Mouse (Mus musculus) heart, postnatal 0 days (tissue): ENCODE data around the gene Prickle4. TPM values are rescaled to one million over a fixed set of nuclear protein-coding genes. Genes with fewer than 3 reads are reported as not detected.

Experiments used
- ATAC-seq: fragments of 200-750 bp; cut with Nextera tagmentation; 2 replicates; pipeline ENCODE4 v1.8.0; 2017; ENCODE audit warnings: low read depth, moderate number of reproducible peaks, moderate library complexity; ENCODE audit not compliant: insufficient read depth
- DNase-seq: peaks from one replicate; pipeline ENCODE4 v3.0.0-alpha.2; 2016; ENCODE audit warnings: low spot score
- H3K27ac ChIP-seq: fragments of 300-500 bp; sonication (generic); 2 replicates; pipeline ENCODE4 v1.5.1; 2014; ENCODE audit warnings: low read depth, mild to moderate bottlenecking
- H3K27me3 ChIP-seq: fragments of 300-500 bp; sonication (generic); 2 replicates; pipeline ENCODE4 v1.6.1; 2014; ENCODE audit warnings: low read length, mixed read lengths; ENCODE audit not compliant: control insufficient read depth, insufficient read depth
- H3K36me3 ChIP-seq: fragments of 300-500 bp; sonication (generic); replicated peaks from 2 replicates; pipeline ENCODE4 v1.6.1; 2014; ENCODE audit warnings: low read length, mixed read lengths; ENCODE audit not compliant: control insufficient read depth, insufficient read depth
- H3K4me1 ChIP-seq: fragments of 300-500 bp; sonication (generic); 2 replicates; pipeline ENCODE4 v1.6.1; 2014; ENCODE audit warnings: antibody characterized with exemption; ENCODE audit not compliant: control insufficient read depth, insufficient read depth
- H3K4me2 ChIP-seq: fragments of 300-500 bp; sonication (generic); 2 replicates; pipeline ENCODE4 v1.6.1; 2014; ENCODE audit warnings: low read depth, mild to moderate bottlenecking, low read length, moderate library complexity
- H3K4me3 ChIP-seq: fragments of 300-500 bp; sonication (generic); 2 replicates; pipeline ENCODE4 v1.5.1; 2014; ENCODE audit warnings: low read depth, low read length
- H3K9ac ChIP-seq: fragments of 300-500 bp; sonication (generic); replicated peaks from 2 replicates; pipeline ENCODE4 v1.6.1; 2014; ENCODE audit warnings: low read depth, low read length, mixed read lengths
- H3K9me3 ChIP-seq: fragments of 300-500 bp; sonication (generic); replicated peaks from 2 replicates; pipeline ENCODE4 v1.6.1; 2016; ENCODE audit warnings: low read length; ENCODE audit not compliant: control insufficient read depth
- CTCF ChIP-seq: IDR thresholded peaks from 2 replicates; pipeline ENCODE4 v1.5.1; 2016; ENCODE audit warnings: antibody characterized with exemption, control low read depth, low read depth
- EP300 ChIP-seq: IDR thresholded peaks from 2 replicates; pipeline ENCODE4 v1.6.1; 2016; ENCODE audit warnings: antibody characterized with exemption, low read depth
- WGBS: fragments of 180-500 bp; shearing (Covaris S2); extraction: QIAGEN DNeasy Blood & Tissue Kit; methylation state at CpG from one replicate; pipeline ENCODE4 v1.1.7; 2014; 5-methylcytosine and 5-hydroxymethylcytosine counted together
- polyA plus RNA-seq: library from polyadenylated mRNA; unstranded; fragments of >200 nt; fragmentation: Nextera tagmentation; extraction: Ambion mirVana; gene quantifications from 2 replicates; pipeline ENCODE4 v1.2.1, GENCODE M21; 2015
- total RNA-seq: library from RNA; depleted of rRNA; stranded (reverse); fragments of >200 nt; gene quantifications from 2 replicates; pipeline ENCODE4 v1.2.3, GENCODE M21; 2014; ENCODE audit warnings: low replicate concordance

Gene Prickle4
- total and polyA plus RNA-seq, 2 experiments from 2014 or later, result 0.93 TPM; not detected in 1

- peak overlapping the region; percentile 64 for H3K27ac ChIP-seq
- TF ChIP-seq EP300 (no peak), CTCF (no peak)
- under 1% methylated on average over 22 of the region's 23 CpGs for WGBS
- DNase-seq, result no peak
- no peaks in the 10 kb centered on the region for H3K9me3 ChIP-seq
- peaks cover 5% of the 10 kb centered on the region; the same call in 1 of the 2 replicates for H3K36me3 ChIP-seq
- H3K4me3 ChIP-seq, result peak overlapping the region; percentile 93
- peak overlapping the region; percentile 89 for H3K4me2 ChIP-seq
- H3K9ac ChIP-seq, result peak overlapping the region; percentile 89
- ATAC-seq, result no peak
- peaks cover 11% of the 10 kb centered on the region; the same call in 1 of the 2 replicates for H3K4me1 ChIP-seq
- H3K27me3 ChIP-seq, result no peaks in the 10 kb centered on the region
These were observed 788 bp upstream of the Prickle4 start for GRCm38 (mm10) chr17:47695337-47695710.

- TF ChIP-seq EP300 (no peak), CTCF (no peak)
- peak within 1 kb of the TSS; percentile 64 for H3K27ac ChIP-seq
- ATAC-seq (no peak), DNase-seq (no peak)
- peak within 1 kb of the TSS; percentile 89 for H3K4me2 ChIP-seq
- H3K4me1 ChIP-seq, result peaks cover 11% of the 10 kb centered on the region; the same call in 1 of the 2 replicates
- H3K9me3 ChIP-seq, result no peaks in the 10 kb centered on the region
- H3K4me3 ChIP-seq, result peak within 1 kb of the TSS; percentile 93
- peak within 1 kb of the TSS; percentile 89 for H3K9ac ChIP-seq
- peaks cover 5% of the 10 kb centered on the region; the same call in 1 of the 2 replicates for H3K36me3 ChIP-seq
- WGBS, result 3% methylated on average over 3 of the region's 3 CpGs
- H3K27me3 ChIP-seq, result no peaks in the 10 kb centered on the region
These were observed 264 bp downstream of the Prickle4 start, which contains the start of gene Gm21981 for GRCm38 (mm10) chr17:47694442-47694502. Gene Gm21981, minus strand, starts transcription at chr17:47694455.

DNA sequence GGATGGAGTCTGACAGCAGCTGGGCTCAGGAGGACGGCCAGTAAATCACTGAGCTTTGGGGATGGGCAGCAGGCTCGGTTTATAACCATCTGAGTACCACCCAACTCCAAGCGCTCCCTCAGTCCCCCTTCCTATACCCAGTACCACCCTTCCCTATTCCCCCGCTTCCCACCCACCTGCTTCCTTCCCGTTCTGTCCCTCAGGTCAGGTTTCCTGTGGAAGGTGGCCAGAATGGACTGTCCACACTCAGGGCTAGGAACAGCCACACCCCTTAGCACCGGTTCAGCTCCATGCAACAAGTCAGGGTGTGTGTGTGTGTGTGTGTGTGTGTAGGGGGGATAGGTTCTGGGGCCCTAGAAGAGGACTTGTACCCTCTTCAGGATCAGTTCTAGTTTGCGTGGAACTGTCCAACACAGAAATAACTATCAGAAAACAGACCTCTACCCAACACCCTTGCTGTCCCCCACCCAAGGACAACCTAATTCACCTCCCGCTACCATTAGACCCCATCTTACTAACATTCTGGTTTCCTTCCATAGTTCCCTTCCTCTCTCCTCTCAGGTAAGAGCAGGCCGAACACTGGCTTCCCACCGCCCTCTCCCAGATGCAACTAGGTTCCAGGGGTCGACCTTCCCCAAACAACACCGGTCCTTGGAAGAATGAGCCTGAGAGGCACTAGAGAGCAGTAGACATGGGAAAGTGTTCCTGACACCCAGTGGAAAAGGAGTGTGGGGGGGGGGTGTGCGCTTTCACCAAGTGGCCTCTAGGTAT is 680 bp downstream of the Prickle4 start:
- Histone ChIP-seq H3K4me3 (peak overlapping the region; percentile 93), H3K4me2 (peak overlapping the region; percentile 89), H3K27ac (0 out of 2 replicates have a peak overlapping the region, but pooled peaks have one; percentile 64), H3K4me1 (peaks cover 11% of the 10 kb centered on the region; the same call in 1 of the 2 replicates), H3K36me3 (peaks cover 5% of the 10 kb centered on the region; the same call in 1 of the 2 replicates), H3K9me3 (no peaks in the 10 kb centered on the region), H3K9ac (peak overlapping the region; percentile 89), H3K27me3 (no peaks in the 10 kb centered on the region)
- ATAC-seq (no peak), DNase-seq (no peak)
- TF ChIP-seq EP300 (no peak), CTCF (no peak)
- 42% methylated on average over 13 of the region's 13 CpGs for WGBS

GRCm38 (mm10) chr17:47691650-47692049 is 2.9 kb downstream of the Prickle4 start:
- Histone ChIP-seq H3K9me3 (no peaks in the 10 kb centered on the region), H3K4me1 (peaks cover 16% of the 10 kb centered on the region; the same call in 1 of the 2 replicates), H3K36me3 (0 out of 2 replicates have a peak, but pooled peaks cover 2% of the 10 kb centered on the region), H3K9ac (no peak overlapping the region), H3K27ac (no peak overlapping the region), H3K4me3 (no peak overlapping the region), H3K27me3 (no peaks in the 10 kb centered on the region), H3K4me2 (no peak overlapping the region)
- ATAC-seq (no peak), DNase-seq (no peak)
- no peak for TF ChIP-seq CTCF
- TF ChIP-seq EP300, result no peak
- 91% methylated on average over 3 of the region's 3 CpGs for WGBS

- no peak overlapping the region for H3K4me3 ChIP-seq
These were observed 4.6 kb downstream of the Prickle4 start for GRCm38 (mm10) chr17:47689894-47690293.

More at GRCm38 (mm10) chr17:47689894-47690293, 4.6 kb downstream of the Prickle4 start:
- Histone ChIP-seq H3K27ac (no peak overlapping the region), H3K4me2 (no peak overlapping the region), H3K27me3 (no peaks in the 10 kb centered on the region), H3K9me3 (no peaks in the 10 kb centered on the region), H3K9ac (0 out of 2 replicates have a peak overlapping the region, but pooled peaks have one; percentile 4), H3K36me3 (peaks cover 16% of the 10 kb centered on the region), H3K4me1 (peaks cover 11% of the 10 kb centered on the region; the same call in 1 of the 2 replicates)
- TF ChIP-seq CTCF, result no peak
- no peak for TF ChIP-seq EP300
- DNase-seq, result no peak
- ATAC-seq, result no peak
- 84% methylated on average over 7 of the region's 8 CpGs for WGBS
